ENCODE assay signal across 9 mouse cellular contexts in the genomic region with DNA sequence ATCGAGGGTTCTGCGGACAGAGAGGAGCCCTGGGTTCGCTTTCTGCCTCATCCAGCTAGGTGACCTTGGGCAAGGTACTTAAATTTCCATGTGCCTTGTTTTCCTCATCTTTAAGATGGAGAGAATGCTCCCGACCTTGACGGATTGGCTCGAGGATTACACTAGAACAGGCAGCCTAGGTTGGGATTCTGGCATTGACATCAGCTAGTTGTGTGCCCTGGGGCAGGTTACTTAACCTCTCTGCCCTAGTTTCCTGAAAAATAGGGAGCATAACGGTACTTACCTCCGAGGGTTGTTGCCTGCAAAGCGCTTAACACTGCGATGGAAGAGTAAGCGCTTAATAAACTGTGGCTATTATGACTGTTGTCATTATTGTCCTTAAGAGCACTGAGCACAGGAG. TPM values are rescaled to one million over a fixed set of nuclear protein-coding genes. Genes with fewer than 3 reads are reported as not detected.
A peak's percentile ranks its signal among the peaks of the same experiment; 100 is the strongest.
DNase-seq lines count a peak whose midpoint lies in the region; ATAC-seq and TF ChIP-seq lines count a peak whose summit lies in the region.
"Had no signal": no experiment of that assay in that cellular context is flagged by ENCODE, and none has a peak within 500 bp of the region (broad histone marks: within the 10 kb centered on the region; RNA-seq: fewer than 3 reads in every experiment).

No protein-coding gene starts in this region.

- no peak for DNase-seq in cerebellum, postnatal 36 days
- no peak for DNase-seq in adrenal gland, adult 2 months
- DNase-seq in right cerebral cortex, postnatal 10 days (ENCODE audit: low spot score in 2 of 2), result no peak

- peaks cover 55% of the 10 kb centered on the region for H3K27me3 ChIP-seq in megakaryocyte, embryonic 14.5 days (replicated peaks)
- H3K27me3 ChIP-seq in intestine, postnatal 0 days (replicated peaks; ENCODE audit: control insufficient read depth, insufficient read depth, low read length), result peaks cover 15% of the 10 kb centered on the region

- H3K9ac ChIP-seq in intestine, postnatal 0 days (ENCODE audit: low read depth, low read length), result no peak overlapping the region

- 0 out of 2 replicates have a peak, but pooled peaks have one; percentile 1 for ATAC-seq in cerebellum, adult (ENCODE audit: insufficient number of reproducible peaks, low FRiP score, low TSS enrichment)
- no peak for ATAC-seq in megakaryocyte, adult 5-6 weeks (ENCODE audit: poor library complexity, severe bottlenecking)
- ATAC-seq in intestine, postnatal 0 days, result no peak

- no peaks in the 10 kb centered on the region for H3K36me3 ChIP-seq in megakaryocyte, embryonic 14.5 days (replicated peaks; ENCODE audit: low read length)
- no peaks in the 10 kb centered on the region for H3K36me3 ChIP-seq in intestine, postnatal 0 days (ENCODE audit: control insufficient read depth, insufficient read depth)

- H3K4me3 ChIP-seq in megakaryocyte, embryonic 14.5 days (replicated peaks), result peak overlapping the region; percentile 90
- peak overlapping the region; percentile 54 for H3K4me3 ChIP-seq in intestine, postnatal 0 days (ENCODE audit: low read depth, low read length)
- H3K4me3 ChIP-seq in olfactory bulb, adult 2 months (ENCODE audit: insufficient read depth, low read depth, low read length), result peak overlapping the region; percentile 82

- peak overlapping the region; percentile 99 for H3K4me2 ChIP-seq in intestine, postnatal 0 days (replicated peaks; ENCODE audit: low read depth)

- no peaks in the 10 kb centered on the region for H3K9me3 ChIP-seq in megakaryocyte, embryonic 14.5 days
- no peaks in the 10 kb centered on the region for H3K9me3 ChIP-seq in intestine, postnatal 0 days (ENCODE audit: control insufficient read depth)

- WGBS in intestine, postnatal 0 days, result 5% methylated on average over 11 of the region's 11 CpGs
- 2% methylated on average over 11 of the region's 11 CpGs for WGBS in olfactory bulb, adult 2 months

- no peak for TF ChIP-seq POLR2A in olfactory bulb, adult 2 months (IDR thresholded peaks at IDR 0.05; ENCODE audit: insufficient read depth, low read depth, low read length)

- H3K27ac ChIP-seq in intestine, postnatal 0 days (ENCODE audit: low read depth, low read length), result no peak overlapping the region
- peak overlapping the region; percentile 95 for H3K27ac ChIP-seq in olfactory bulb, adult 2 months (ENCODE audit: insufficient read depth, low read depth, low read length)

- peaks cover 38% of the 10 kb centered on the region for H3K4me1 ChIP-seq in megakaryocyte, embryonic 14.5 days
- H3K4me1 ChIP-seq in intestine, postnatal 0 days (replicated peaks; ENCODE audit: control insufficient read depth, insufficient read depth, low read length), result peaks cover 4% of the 10 kb centered on the region; the same call in 1 of the 2 replicates
- H3K4me1 ChIP-seq in olfactory bulb, adult 2 months (ENCODE audit: control insufficient read depth, insufficient read depth, low read length), result peaks cover 17% of the 10 kb centered on the region

- TF ChIP-seq CTCF in intestine, postnatal 0 days (IDR thresholded peaks at IDR 0.05; ENCODE audit: low read depth), result no peak
- no peak for TF ChIP-seq CTCF in olfactory bulb, adult 2 months (IDR thresholded peaks at IDR 0.05; ENCODE audit: insufficient read depth, low read depth, low read length)

RNA-seq across cellular contexts. Expression of a gene that starts 34.0 kb away (rescaled TPM):
- polyA plus RNA-seq in megakaryocyte, embryonic 14.5 days (2012; ENCODE audit: insufficient read depth, low replicate concordance), result 19.0 and 41.1 TPM in 2 replicates
- 66.8 and 81.2 TPM in 2 replicates for total RNA-seq in megakaryocyte, adult 5-6 weeks (2015)
- 48.8 and 74.2 TPM in 2 replicates for total RNA-seq in megakaryocyte, adult 5-6 weeks (2017)
- polyA plus RNA-seq in intestine, postnatal 0 days (2015; fragmentation: Nextera tagmentation; extraction: Ambion mirVana), result 7.4 and 8.0 TPM in 2 replicates
- polyA plus RNA-seq in olfactory bulb, adult 2 months (2012; ENCODE audit: insufficient read depth, insufficient read length, low replicate concordance, missing spikeins), result 643 TPM in 1 of 2 replicates, not detected in the other
- total RNA-seq in adrenal gland, adult 2 months (2021), result 10 to 100 TPM; 66.5 to 82.4 TPM
- polyA plus RNA-seq in adrenal gland, adult 2 months (2012; rRNA removed), result 24.4 and 27.2 TPM in 2 replicates

RNA-seq across cellular contexts. Expression of a gene that starts 34.6 kb away (rescaled TPM):
- polyA plus RNA-seq in megakaryocyte, embryonic 14.5 days (2012; ENCODE audit: insufficient read depth, low replicate concordance), result 22.3 and 27.7 TPM in 2 replicates
- 2.7 and 4.8 TPM in 2 replicates for total RNA-seq in megakaryocyte, adult 5-6 weeks (2015)
- total RNA-seq in megakaryocyte, adult 5-6 weeks (2017), result 0.51 and 1.2 TPM in 2 replicates
- polyA plus RNA-seq in intestine, postnatal 0 days (2015; fragmentation: Nextera tagmentation; extraction: Ambion mirVana), result 6.8 and 8.4 TPM in 2 replicates
- polyA plus RNA-seq in olfactory bulb, adult 2 months (2012; ENCODE audit: insufficient read depth, insufficient read length, low replicate concordance, missing spikeins), result not detected in 2 replicates
- total RNA-seq in adrenal gland, adult 2 months (2021), result 10 to 100 TPM; 11.1 to 17.3 TPM
- 6.4 and 6.6 TPM in 2 replicates for polyA plus RNA-seq in adrenal gland, adult 2 months (2012; rRNA removed)
- total RNA-seq: hematopoietic stem cell, adult 5-6 weeks had no signal
